Mouse (Mus musculus) neural tube, embryonic 12.5 days (tissue): ENCODE results near the gene Gm16506. TPM values are rescaled to one million over a fixed set of nuclear protein-coding genes. Genes with fewer than 3 reads are reported as not detected.
"Not testable (repeated sequence)": the region's sequence is repeated elsewhere in the genome, so short reads cannot be mapped to it uniquely, and the experiment has no call there.

Experiments
- ATAC-seq: fragments of 200-750 bp; cut with Nextera tagmentation; 2 replicates; pipeline ENCODE4 v1.8.0; 2017; ENCODE audit warnings: low read depth, mild to moderate bottlenecking, moderate TSS enrichment, moderate library complexity; ENCODE audit not compliant: low FRiP score
- H3K27ac ChIP-seq: fragments of 300-500 bp; sonication (generic); 2 replicates; pipeline ENCODE4 v1.5.1; 2016
- H3K27me3 ChIP-seq: fragments of 300-500 bp; sonication (generic); replicated peaks from 2 replicates; pipeline ENCODE4 v1.6.1; 2016; ENCODE audit warnings: mild to moderate bottlenecking
- H3K36me3 ChIP-seq: fragments of 300-500 bp; sonication (generic); 2 replicates; pipeline ENCODE4 v1.6.1; 2016; ENCODE audit warnings: mild to moderate bottlenecking
- H3K4me1 ChIP-seq: fragments of 300-500 bp; sonication (generic); 2 replicates; pipeline ENCODE4 v1.6.1; 2016
- H3K4me2 ChIP-seq: fragments of 300-500 bp; sonication (generic); replicated peaks from 2 replicates; pipeline ENCODE4 v1.6.1; 2016; ENCODE audit warnings: mild to moderate bottlenecking
- H3K4me3 ChIP-seq: fragments of 300-500 bp; sonication (generic); 2 replicates; pipeline ENCODE4 v1.5.1; 2016
- H3K9ac ChIP-seq: fragments of 300-500 bp; sonication (generic); 2 replicates; pipeline ENCODE4 v1.6.1; 2016; ENCODE audit warnings: mild to moderate bottlenecking
- H3K9me3 ChIP-seq: fragments of 300-500 bp; sonication (generic); 2 replicates; pipeline ENCODE4 v1.6.1; 2016; ENCODE audit warnings: mild to moderate bottlenecking
- WGBS: fragments of 180-500 bp; shearing (Covaris S2); methylation state at CpG from one replicate; pipeline ENCODE4 v1.1.7; 2016; 5-methylcytosine and 5-hydroxymethylcytosine counted together
- polyA plus RNA-seq: library from polyadenylated mRNA; unstranded; fragments of >200 nt; fragmentation: Nextera tagmentation; extraction: Ambion mirVana; gene quantifications from 2 replicates; pipeline ENCODE4 v1.2.1, GENCODE M21; 2016

Gm16506 gene
- polyA plus RNA-seq = not detected in 2 replicates

DNA sequence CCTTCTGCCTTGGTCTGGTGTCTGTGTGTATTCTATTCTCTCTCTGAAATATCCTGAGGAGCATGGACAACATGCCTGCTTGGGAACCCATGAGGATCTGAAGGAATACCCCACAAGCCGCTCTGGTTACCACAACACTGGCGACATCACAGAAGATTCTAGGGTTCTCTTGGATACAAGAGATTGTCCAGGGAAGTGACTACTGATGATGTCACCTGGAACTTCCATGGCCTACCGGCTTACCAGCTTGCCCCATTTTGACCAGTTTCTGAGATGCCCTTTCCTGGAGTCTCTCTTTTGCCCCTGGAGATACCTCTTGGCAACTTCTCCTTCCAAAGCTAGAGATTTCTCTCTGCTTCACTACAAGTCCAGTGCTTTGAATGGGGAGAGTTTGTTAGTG is at the start of gene Gm16506:
TSS of gene Gm16506 (minus strand) at position 101 of the 400 bp plus-strand sequence.
- not testable (repeated sequence) for H3K36me3 ChIP-seq, H3K4me3 ChIP-seq, H3K27ac ChIP-seq, H3K4me2 ChIP-seq, H3K27me3 ChIP-seq, H3K9ac ChIP-seq, H3K4me1 ChIP-seq, H3K9me3 ChIP-seq, ATAC-seq
- 89% methylated on average over 3 of the region's 3 CpGs for WGBS

DNA sequence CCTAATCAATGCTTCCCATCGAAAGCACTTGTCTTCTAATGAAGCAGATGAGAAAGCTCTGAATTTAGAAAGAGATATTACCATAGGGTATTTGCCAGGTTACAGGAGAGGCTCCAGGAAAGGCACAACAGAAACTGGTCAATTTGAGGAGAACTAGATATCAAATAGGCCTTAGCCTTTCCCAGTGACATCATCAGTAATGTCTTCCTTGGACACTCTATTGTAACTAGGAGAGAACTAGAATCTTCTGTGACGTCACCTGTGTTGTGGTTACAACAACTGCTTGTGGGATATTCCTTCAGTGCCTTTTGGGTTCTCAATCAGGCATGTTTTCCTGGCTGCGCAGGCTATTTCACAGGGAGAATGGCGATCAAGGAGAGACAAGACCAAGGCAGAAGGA is 20.3 kb upstream of the Gm16506 start, which contains the start of gene Gm6526:
TSS of gene Gm6526 (plus strand) at position 301 of the 400 bp plus-strand sequence.
- not testable (repeated sequence) for H3K27ac ChIP-seq, H3K9ac ChIP-seq, H3K4me3 ChIP-seq, H3K9me3 ChIP-seq, H3K4me1 ChIP-seq, H3K4me2 ChIP-seq, ATAC-seq, H3K36me3 ChIP-seq, H3K27me3 ChIP-seq
- WGBS = 86% methylated on average over 4 of the region's 4 CpGs

DNA sequence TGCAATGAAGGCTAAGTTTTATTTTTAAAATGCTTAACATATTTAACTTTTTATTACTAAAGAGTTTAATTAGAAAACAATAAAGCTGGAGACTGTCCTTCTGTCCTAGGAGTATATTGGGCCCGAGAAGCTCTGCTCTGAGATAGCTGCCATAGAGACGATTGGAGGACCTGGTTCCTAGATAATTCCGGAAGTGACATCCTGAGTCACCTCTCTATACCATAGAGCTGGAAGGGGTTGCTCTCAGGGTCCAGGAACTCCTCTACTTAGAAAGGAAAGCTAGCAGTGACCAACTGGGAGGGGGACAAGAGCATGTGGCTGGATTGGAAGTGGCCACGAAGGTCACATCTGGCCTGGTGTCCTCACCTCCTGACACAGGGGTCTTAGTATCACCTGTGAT is 29.7 kb downstream of the Gm16506 start, which contains the start of gene Gm7324:
TSS of gene Gm7324 (plus strand) at position 208 of the 400 bp plus-strand sequence.
- H3K9ac ChIP-seq, H3K27ac ChIP-seq, H3K9me3 ChIP-seq, ATAC-seq, H3K4me2 ChIP-seq, H3K4me3 ChIP-seq, H3K27me3 ChIP-seq, H3K4me1 ChIP-seq, H3K36me3 ChIP-seq: not testable (repeated sequence)
- WGBS = 89% methylated on average over 4 of the region's 4 CpGs

DNA sequence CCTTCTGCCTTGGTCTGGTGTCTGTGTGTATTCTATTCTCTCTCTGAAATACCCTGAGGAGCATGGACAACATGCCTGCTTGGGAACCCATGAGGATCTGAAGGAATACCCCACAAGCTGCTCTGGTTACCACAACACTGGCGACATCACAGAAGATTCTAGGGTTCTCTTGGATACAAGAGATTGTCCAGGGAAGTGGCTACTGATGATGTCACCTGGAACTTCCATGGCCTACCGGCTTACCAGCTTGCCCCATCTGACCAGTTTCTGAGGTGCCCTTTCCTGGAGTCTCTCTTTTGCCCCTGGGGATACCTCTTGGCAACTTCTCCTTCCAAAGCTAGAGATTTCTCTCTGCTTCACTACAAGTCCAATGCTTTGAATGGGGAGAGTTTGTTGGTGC is 50.2 kb downstream of the Gm16506 start, which contains the start of gene Gm8165:
TSS of gene Gm8165 (minus strand) at position 101 of the 400 bp plus-strand sequence.
- not testable (repeated sequence) for H3K36me3 ChIP-seq, H3K4me1 ChIP-seq, H3K9me3 ChIP-seq, H3K4me2 ChIP-seq, H3K9ac ChIP-seq, H3K27ac ChIP-seq, H3K27me3 ChIP-seq, H3K4me3 ChIP-seq, ATAC-seq
- 94% methylated on average over 1 of the region's 2 CpGs for WGBS

Other genes with a start within 250 kb of the Gm16506 start
- not detected in 2 replicates for gene Gm5799, start 183.9 kb downstream of the Gm16506 start, polyA plus RNA-seq
- not detected in 2 replicates for gene Gm17654, start 148.3 kb downstream of the Gm16506 start, polyA plus RNA-seq
- gene Gm10375, start 119.5 kb downstream of the Gm16506 start, polyA plus RNA-seq = not detected in 2 replicates
- not detected in 2 replicates for gene Gm8165, start 50.3 kb downstream of the Gm16506 start, polyA plus RNA-seq
- gene Gm7324, start 29.7 kb downstream of the Gm16506 start, polyA plus RNA-seq = 1.2 and 1.3 TPM in 2 replicates
- gene Gm6526, start 20.4 kb upstream of the Gm16506 start, polyA plus RNA-seq = not detected in 2 replicates
- gene Gm8180, start 57.3 kb upstream of the Gm16506 start, polyA plus RNA-seq = not detected in 2 replicates
- 0.56 TPM in 1 of 2 replicates, not detected in the other for gene Ear1, start 148.0 kb upstream of the Gm16506 start, polyA plus RNA-seq
- gene Ear10, start 196.1 kb upstream of the Gm16506 start, polyA plus RNA-seq = not detected in 2 replicates
- 6.9 and 7.1 TPM in 2 replicates for gene Gm8113, start 197.9 kb upstream of the Gm16506 start, polyA plus RNA-seq
- gene Ang5, start 229.6 kb upstream of the Gm16506 start, polyA plus RNA-seq = not detected in 2 replicates